Mouse (Mus musculus) C2C12 (cell line): Measurements from ENCODE around the gene Sh3bp1.

Experiments used
- CEBPB ChIP-seq: IDR thresholded peaks from one replicate; pipeline ENCODE4 v1.6.1; 2011; ENCODE audit warnings: low read depth, mild to moderate bottlenecking, control low read depth, moderate library complexity
- CTCF ChIP-seq: IDR thresholded peaks from one replicate; pipeline ENCODE4 v1.5.1; 2011; ENCODE audit not compliant: control insufficient read depth, insufficient read depth, insufficient read length
- FOSL1 ChIP-seq: IDR thresholded peaks from one replicate; pipeline ENCODE4 v1.8.0; 2011; ENCODE audit warnings: mild to moderate bottlenecking, low read length; ENCODE audit not compliant: poor library complexity, insufficient read depth, severe bottlenecking
- MAX ChIP-seq: IDR thresholded peaks from one replicate; pipeline ENCODE4 v1.6.1; 2011; ENCODE audit warnings: mild to moderate bottlenecking, control low read depth
- MYOD1 ChIP-seq: IDR thresholded peaks from one replicate; pipeline ENCODE4 v1.6.1; 2011; ENCODE audit warnings: low read depth; ENCODE audit not compliant: control insufficient read depth, insufficient read length
- MYOG ChIP-seq: IDR thresholded peaks from one replicate; pipeline ENCODE4 v1.6.1; 2011; ENCODE audit not compliant: control insufficient read depth, insufficient read length; ENCODE audit errors: extremely low read depth
- USF1 ChIP-seq: IDR thresholded peaks from one replicate; pipeline ENCODE4 v1.6.1; 2011; ENCODE audit warnings: low read depth, mild to moderate bottlenecking, control low read depth, moderate library complexity

DNA sequence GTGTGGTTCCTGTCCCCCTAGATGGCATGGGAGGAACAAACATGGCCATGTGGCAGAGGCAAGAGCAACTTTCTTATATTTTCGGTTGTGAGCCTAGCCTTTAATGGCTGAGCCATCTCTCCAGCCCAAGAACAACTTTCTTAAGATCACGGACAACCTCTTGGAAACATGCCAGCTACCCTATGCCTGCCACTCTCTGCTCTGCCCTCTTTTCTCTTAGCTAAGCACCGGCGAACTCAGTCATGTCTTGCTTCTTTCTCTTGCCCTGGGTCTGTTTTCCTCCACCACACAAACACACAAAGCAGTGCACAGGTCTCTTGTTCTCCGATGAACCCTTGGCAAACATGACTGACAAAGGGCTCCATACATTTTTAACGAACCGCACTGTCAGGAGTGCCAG is 46.7 kb downstream of the Sh3bp1 start:
- TF ChIP-seq MAX = no peak
- TF ChIP-seq CTCF = no peak
- no peak for TF ChIP-seq USF1
- TF ChIP-seq MYOG = no peak
- no peak for TF ChIP-seq CEBPB
- TF ChIP-seq FOSL1 = no peak
- TF ChIP-seq MYOD1 = no peak
